Mouse (Mus musculus) forebrain, embryonic 15.5 days (tissue): ENCODE results near the gene Clec9a. TPM values are rescaled to one million over a fixed set of nuclear protein-coding genes. Genes with fewer than 3 reads are reported as not detected.

Experiments
- ATAC-seq: fragments of 200-750 bp; cut with Nextera tagmentation; replicated peaks from 2 replicates; pipeline ENCODE4 v1.8.0; 2017; ENCODE audit warnings: mild to moderate bottlenecking, moderate TSS enrichment, moderate library complexity
- H3K27ac ChIP-seq: fragments of 300-500 bp; sonication (generic); replicated peaks from 2 replicates; pipeline ENCODE4 v1.5.1; 2015; ENCODE audit warnings: mild to moderate bottlenecking, inconsistent platforms
- H3K27me3 ChIP-seq: fragments of 300-500 bp; sonication (generic); 2 replicates; pipeline ENCODE4 v1.6.1; 2015; ENCODE audit warnings: inconsistent platforms
- H3K36me3 ChIP-seq: fragments of 300-500 bp; sonication (generic); 2 replicates; pipeline ENCODE4 v1.6.1; 2015; ENCODE audit warnings: mild to moderate bottlenecking, inconsistent platforms
- H3K4me1 ChIP-seq: fragments of 300-500 bp; sonication (generic); 2 replicates; pipeline ENCODE4 v1.6.1; 2015; ENCODE audit warnings: inconsistent platforms
- H3K4me2 ChIP-seq: fragments of 300-500 bp; sonication (generic); replicated peaks from 2 replicates; pipeline ENCODE4 v1.6.1; 2015; ENCODE audit warnings: mild to moderate bottlenecking, inconsistent platforms
- H3K4me3 ChIP-seq: fragments of 300-500 bp; sonication (generic); 2 replicates; pipeline ENCODE4 v1.5.1; 2015; ENCODE audit warnings: mild to moderate bottlenecking, inconsistent platforms
- H3K9ac ChIP-seq: fragments of 300-500 bp; sonication (generic); replicated peaks from 2 replicates; pipeline ENCODE4 v1.6.1; 2015; ENCODE audit warnings: mild to moderate bottlenecking, inconsistent platforms
- H3K9me3 ChIP-seq: fragments of 300-500 bp; sonication (generic); 2 replicates; pipeline ENCODE4 v1.6.1; 2016; ENCODE audit warnings: inconsistent platforms
- whole genome bisulfite sequencing: fragments of 180-500 bp; shearing (Covaris S2); methylation state at CpG from one replicate; pipeline ENCODE4 v1.1.7; 2015; ENCODE audit warnings: mixed read lengths; 5-methylcytosine and 5-hydroxymethylcytosine counted together
- polyA plus RNA-seq: library from polyadenylated mRNA; unstranded; fragments of >200 nt; fragmentation: Nextera tagmentation; extraction: Ambion mirVana; gene quantifications from 2 replicates; pipeline ENCODE4 v1.2.1, GENCODE M21; 2015

The Clec9a gene
- polyA plus RNA-seq, 1 experiment from 2014 or later, result 0.13 TPM

DNA sequence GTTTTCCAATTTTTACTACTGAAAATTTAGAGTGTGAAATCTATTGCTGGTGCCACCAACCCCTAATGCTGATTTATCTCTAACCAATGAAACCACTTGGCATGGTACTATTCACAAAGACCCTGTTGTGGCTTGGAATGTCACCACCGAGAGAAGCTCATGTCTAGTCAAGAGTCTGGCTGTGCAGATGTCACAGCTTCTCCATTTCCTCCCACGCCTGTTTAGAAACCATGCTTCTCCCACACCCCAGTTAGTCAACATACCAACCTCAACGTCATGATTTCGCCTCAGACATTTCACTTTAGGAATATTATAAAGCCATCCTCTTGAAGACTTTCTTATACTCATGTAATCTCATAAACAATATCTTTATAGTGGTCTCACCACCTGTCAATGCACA, 18.6 kb downstream of the Clec9a start:
- H3K36me3 ChIP-seq, result no peaks in the 10 kb centered on the region
- H3K9ac ChIP-seq, result no peak overlapping the region
- H3K27me3 ChIP-seq, result no peaks in the 10 kb centered on the region
- 87% methylated on average over 4 of the region's 4 CpGs for WGBS
- no peaks in the 10 kb centered on the region; the same call in 1 of the 2 replicates for H3K4me1 ChIP-seq
- no peaks in the 10 kb centered on the region for H3K9me3 ChIP-seq
- ATAC-seq, result no peak
- no peak overlapping the region for H3K4me2 ChIP-seq
- no peak overlapping the region for H3K27ac ChIP-seq
- no peak overlapping the region for H3K4me3 ChIP-seq

DNA sequence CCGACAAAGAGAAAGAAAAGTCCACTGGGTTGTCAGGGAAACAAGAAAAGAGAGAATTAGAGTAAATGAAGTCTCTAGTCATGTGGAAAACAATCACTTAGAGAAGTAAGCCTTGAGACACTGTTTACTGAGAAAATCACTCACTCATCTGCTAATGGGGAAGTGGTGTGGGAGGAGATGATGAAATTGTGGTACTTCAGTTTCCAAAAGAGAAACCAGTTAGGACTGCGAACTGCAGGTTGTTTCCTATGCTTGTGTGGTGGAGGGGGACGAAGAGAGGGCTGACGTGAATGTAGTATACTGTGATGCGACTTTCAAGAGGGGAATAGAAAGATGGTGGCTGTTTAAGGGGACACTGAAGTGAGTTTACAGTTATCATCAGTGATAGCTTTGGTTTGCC, 25.6 kb downstream of the Clec9a start:
- ATAC-seq, result no peak
- no peak overlapping the region for H3K4me2 ChIP-seq
- no peak overlapping the region for H3K27ac ChIP-seq
- H3K4me3 ChIP-seq, result no peak overlapping the region
- no peaks in the 10 kb centered on the region for H3K9me3 ChIP-seq
- no peaks in the 10 kb centered on the region for H3K4me1 ChIP-seq
- H3K27me3 ChIP-seq, result no peaks in the 10 kb centered on the region
- WGBS, result 37% methylated on average over 5 of the region's 5 CpGs
- no peak overlapping the region for H3K9ac ChIP-seq
- H3K36me3 ChIP-seq, result no peaks in the 10 kb centered on the region

DNA sequence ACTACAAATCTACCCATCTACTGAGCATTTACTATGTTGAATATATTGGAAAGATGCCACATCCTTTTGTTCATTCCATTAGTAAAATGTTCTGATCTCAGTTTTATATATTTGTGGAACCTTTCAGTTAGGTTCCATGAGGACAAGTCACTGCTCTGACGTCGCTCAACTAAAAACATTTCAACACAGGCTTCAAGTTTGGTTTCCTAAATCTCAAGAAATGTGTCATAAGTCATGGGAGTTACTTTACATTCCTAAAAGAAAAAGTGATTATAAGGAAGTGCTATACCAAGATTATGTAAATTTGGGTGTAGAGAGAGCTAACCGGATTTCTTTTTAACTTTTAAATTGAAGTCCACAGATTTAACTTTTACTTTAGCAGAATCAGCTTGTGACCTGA, 27.4 kb downstream of the Clec9a start:
- ATAC-seq, result no peak
- Histone ChIP-seq H3K36me3 (no peaks in the 10 kb centered on the region), H3K27me3 (no peaks in the 10 kb centered on the region), H3K4me3 (no peak overlapping the region), H3K4me1 (no peaks in the 10 kb centered on the region), H3K9ac (no peak overlapping the region), H3K9me3 (no peaks in the 10 kb centered on the region), H3K4me2 (no peak overlapping the region), H3K27ac (no peak overlapping the region)
- WGBS, result 93% methylated on average over 3 of the region's 3 CpGs

DNA sequence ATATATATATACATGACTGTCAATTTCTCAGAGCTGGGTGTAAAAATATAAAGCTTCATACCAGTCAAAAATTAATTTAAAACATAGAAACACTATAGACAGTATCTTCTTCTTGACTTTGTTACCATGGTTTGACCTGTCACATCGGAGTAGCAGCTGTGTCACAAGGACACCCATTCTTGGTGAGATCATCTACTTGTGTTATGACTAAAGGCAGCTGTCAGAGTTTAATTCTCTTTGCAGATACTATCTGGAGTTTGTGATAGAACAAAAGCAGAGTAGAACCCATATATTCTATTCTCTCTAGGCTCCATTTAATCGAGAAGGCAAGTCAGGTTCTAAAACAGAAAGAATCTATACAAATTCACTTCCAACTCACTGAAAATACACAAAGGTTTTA, 29.4 kb downstream of the Clec9a start:
- H3K27me3 ChIP-seq, result no peaks in the 10 kb centered on the region
- H3K27ac ChIP-seq, result no peak overlapping the region
- no peaks in the 10 kb centered on the region for H3K9me3 ChIP-seq
- WGBS, result 91% methylated on average over 2 of the region's 2 CpGs
- H3K4me3 ChIP-seq, result no peak overlapping the region
- no peak for ATAC-seq
- no peak overlapping the region for H3K4me2 ChIP-seq
- H3K9ac ChIP-seq, result no peak overlapping the region
- H3K4me1 ChIP-seq, result no peaks in the 10 kb centered on the region
- no peaks in the 10 kb centered on the region for H3K36me3 ChIP-seq

DNA sequence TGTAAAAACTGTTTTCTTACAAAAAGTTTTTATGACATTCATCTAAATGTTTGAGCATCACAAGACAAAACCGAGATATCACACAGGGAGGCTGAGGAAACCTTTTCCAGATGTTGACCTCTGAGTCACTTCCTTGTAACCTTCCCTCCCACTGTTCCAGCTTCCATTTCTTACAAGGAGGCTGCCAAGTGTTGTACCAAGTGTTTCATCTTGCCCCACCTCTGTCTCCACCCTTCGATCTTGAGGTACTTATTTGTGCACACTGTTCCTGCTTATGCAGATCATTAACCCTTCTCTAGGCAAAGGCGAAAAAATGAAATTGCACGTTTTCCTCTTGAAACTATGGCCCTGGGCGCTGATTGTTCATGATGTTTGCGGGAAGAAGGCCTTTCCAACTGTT, 41.1 kb downstream of the Clec9a start:
- no peak overlapping the region for H3K9ac ChIP-seq

DNA sequence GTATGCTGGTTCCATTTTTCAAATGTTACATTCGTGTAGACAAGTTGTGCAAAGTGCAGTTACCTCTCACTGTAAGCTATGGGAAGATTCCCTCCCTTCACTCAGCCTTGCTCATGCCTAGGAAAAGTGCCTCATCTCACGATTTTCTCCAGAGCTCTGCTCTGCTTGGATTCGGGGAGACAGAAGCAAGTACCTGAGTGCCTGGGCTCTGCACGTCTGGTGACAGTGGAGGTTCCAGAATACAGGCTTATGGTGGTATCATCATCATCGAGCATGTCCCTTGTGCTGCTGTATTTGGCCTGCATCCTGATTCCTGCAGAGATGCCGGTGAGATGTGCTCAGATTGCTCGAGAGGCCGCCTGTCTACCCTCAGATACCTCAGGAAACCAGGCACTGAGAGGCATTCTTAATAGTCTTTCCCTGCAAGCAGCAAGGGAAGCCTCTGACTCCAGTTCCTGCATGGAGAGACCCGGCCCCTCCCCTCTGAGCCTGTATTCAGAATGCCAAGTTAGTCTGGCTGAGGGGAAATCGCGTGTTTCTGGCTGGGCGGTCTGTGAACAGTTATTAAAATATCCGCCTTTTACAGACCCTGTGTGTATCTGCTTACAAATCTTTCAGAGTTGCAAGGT, 42.9 kb downstream of the Clec9a start, which contains the start of gene Clec1a:
Clec1a (minus strand) TSS at position 590 of the 629 bp plus-strand sequence.
- Histone ChIP-seq H3K9me3 (no peaks in the 10 kb centered on the region), H3K36me3 (no peaks in the 10 kb centered on the region), H3K27ac (no peak within 1 kb of the TSS), H3K4me1 (no peaks in the 10 kb centered on the region), H3K9ac (no peak within 1 kb of the TSS), H3K27me3 (no peaks in the 10 kb centered on the region), H3K4me2 (no peak within 1 kb of the TSS), H3K4me3 (no peak within 1 kb of the TSS)
- WGBS, result 59% methylated on average over 13 of the region's 13 CpGs
- no peak for ATAC-seq

More for the DNA sequence above, 41.1 kb downstream of the Clec9a start:
- no peak for ATAC-seq
- Histone ChIP-seq H3K4me2 (no peak overlapping the region), H3K9me3 (no peaks in the 10 kb centered on the region), H3K4me3 (no peak overlapping the region), H3K36me3 (no peaks in the 10 kb centered on the region), H3K27ac (no peak overlapping the region), H3K27me3 (no peaks in the 10 kb centered on the region), H3K4me1 (no peaks in the 10 kb centered on the region)
- WGBS, result 86% methylated on average over 6 of the region's 6 CpGs

DNA sequence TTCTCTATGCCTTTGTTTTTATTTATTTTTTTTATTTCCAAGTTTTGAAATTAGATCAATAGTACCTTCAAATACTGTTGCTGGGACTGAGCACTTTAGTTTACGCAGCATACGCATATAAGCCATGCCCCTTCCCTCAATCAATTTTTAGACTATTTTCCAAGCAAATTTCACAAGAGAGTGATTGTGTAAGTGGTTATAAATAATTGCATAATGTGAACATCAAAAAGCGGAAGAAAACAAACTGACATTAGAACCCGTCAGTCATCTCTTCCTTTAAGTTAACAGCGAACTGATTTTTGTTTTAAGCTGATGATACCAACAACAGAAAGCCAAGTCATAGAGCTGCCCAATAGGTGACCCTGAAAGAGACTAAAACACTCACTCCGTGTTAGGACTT, 62.7 kb downstream of the Clec9a start:
- Histone ChIP-seq H3K27me3 (no peaks in the 10 kb centered on the region), H3K4me1 (no peaks in the 10 kb centered on the region), H3K4me3 (no peak overlapping the region), H3K4me2 (no peak overlapping the region), H3K9ac (no peak overlapping the region), H3K36me3 (no peaks in the 10 kb centered on the region), H3K27ac (no peak overlapping the region), H3K9me3 (no peaks in the 10 kb centered on the region)
- 88% methylated on average over 6 of the region's 6 CpGs for WGBS
- no peak for ATAC-seq

DNA sequence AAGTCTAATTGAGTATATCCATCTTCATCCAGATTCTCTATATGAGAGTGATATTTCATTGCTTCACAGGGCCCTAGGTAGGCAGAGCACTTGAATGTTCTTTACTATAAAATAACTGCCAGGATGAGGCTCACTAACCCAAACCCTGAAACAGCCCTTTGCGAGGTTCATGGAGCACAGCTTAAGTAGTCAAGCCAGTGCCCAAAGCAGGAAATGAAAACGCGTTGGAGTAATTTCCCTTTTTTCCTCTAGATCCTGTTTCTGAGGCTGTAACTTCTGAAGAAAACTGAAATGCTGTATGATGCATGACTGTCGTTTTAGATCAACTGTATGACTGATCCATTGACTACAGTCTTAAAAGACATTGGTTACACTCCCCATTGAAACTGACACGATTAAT, 64.0 kb downstream of the Clec9a start:
- Histone ChIP-seq H3K27ac (no peak overlapping the region), H3K9me3 (no peaks in the 10 kb centered on the region), H3K27me3 (no peaks in the 10 kb centered on the region), H3K9ac (no peak overlapping the region), H3K4me2 (no peak overlapping the region), H3K36me3 (no peaks in the 10 kb centered on the region), H3K4me3 (no peak overlapping the region), H3K4me1 (no peaks in the 10 kb centered on the region)
- ATAC-seq, result no peak
- 89% methylated on average over 5 of the region's 5 CpGs for whole genome bisulfite sequencing

Other genes with a start within 250 kb of the Clec9a start
- 0.14 TPM in 1 of 2 replicates, not detected in the other for gene Clec2d, start 228.2 kb upstream of the Clec9a start, polyA plus RNA-seq
- not detected in 2 replicates for gene Cd69, start 133.4 kb upstream of the Clec9a start, polyA plus RNA-seq
- gene 4922502D21Rik, start 77.1 kb upstream of the Clec9a start, polyA plus RNA-seq, result not detected in 2 replicates
- 0.11 and 0.13 TPM in 2 replicates for gene Clec12a, start 66.2 kb upstream of the Clec9a start, polyA plus RNA-seq
- 0.14 TPM in 1 of 2 replicates, not detected in the other for gene Clec12b, start 23.0 kb upstream of the Clec9a start, polyA plus RNA-seq
- gene Clec1b, start 11.6 kb upstream of the Clec9a start, polyA plus RNA-seq, result 1.5 and 1.8 TPM in 2 replicates
- 0.92 and 1.5 TPM in 2 replicates for gene Clec1a, start 43.1 kb downstream of the Clec9a start, polyA plus RNA-seq
- not detected in 2 replicates for gene Olr1, start 98.3 kb downstream of the Clec9a start, polyA plus RNA-seq
- gene Tmem52b, start 103.7 kb downstream of the Clec9a start, polyA plus RNA-seq, result not detected in 2 replicates
- 186 and 197 TPM in 2 replicates for gene Gabarapl1, start 124.3 kb downstream of the Clec9a start, polyA plus RNA-seq
- gene Klre1, start 169.0 kb downstream of the Clec9a start, polyA plus RNA-seq, result not detected in 2 replicates
- gene Klrd1, start 182.9 kb downstream of the Clec9a start, polyA plus RNA-seq, result not detected in 2 replicates
- 0.11 and 0.17 TPM in 2 replicates for gene Klrk1, start 215.0 kb downstream of the Clec9a start, polyA plus RNA-seq
- gene Klrc3, start 234.5 kb downstream of the Clec9a start, polyA plus RNA-seq, result not detected in 2 replicates